Mouse (Mus musculus) adrenal gland, adult 2 months (tissue): ENCODE results near the gene Ehmt1. TPM values are rescaled to one million over a fixed set of nuclear protein-coding genes. Genes with fewer than 3 reads are reported as not detected.

Experiments
- DNase-seq: peaks from one replicate; pipeline ENCODE4 v3.0.0; 2021
- microRNA-seq, 2 experiments: library from miRNA; unstranded; fragments of <30 nt; microRNA quantifications; one replicate each; pipeline ENCODE4 v1.2.0; 2021
- polyA plus RNA-seq: library from polyadenylated mRNA; depleted of rRNA; stranded (reverse); fragments of >200 nt; gene quantifications from 2 replicates; pipeline ENCODE4 v1.2.3, GENCODE M21; 2012; rRNA removed
- total RNA-seq, 2 experiments: library from RNA; stranded (reverse); gene quantifications; 2 replicates each; pipeline ENCODE4 v1.2.3; 2021

The Ehmt1 gene
- total and polyA plus RNA-seq, 3 experiments: 33.5 to 59.6 (median 43.4) TPM

GRCm38 (mm10) chr2:24805621-24806020 lies 113.8 kb downstream of the Ehmt1 start:
- DNase-seq: no peak

GRCm38 (mm10) chr2:24796833-24797457 lies 122.5 kb downstream of the Ehmt1 start:
- DNase-seq: no peak

DNA sequence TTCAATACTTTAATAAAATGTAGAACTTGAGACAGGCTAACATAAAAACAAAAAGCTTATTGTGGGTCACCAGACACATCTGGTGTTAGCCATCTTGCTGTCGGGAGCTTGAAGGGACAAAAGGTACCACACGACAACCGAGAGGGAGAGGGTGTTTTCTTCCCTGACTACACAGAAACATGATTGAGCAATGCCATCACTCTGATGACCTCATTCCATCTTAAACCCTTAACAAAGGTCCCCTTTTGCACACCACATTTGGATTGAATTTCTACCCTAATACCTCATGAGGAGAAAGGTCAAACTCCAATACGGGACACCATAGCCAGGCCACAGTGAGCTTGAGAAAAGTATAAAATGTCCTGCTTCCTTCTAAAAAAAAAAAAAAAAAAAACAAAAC lies 132.2 kb downstream of the Ehmt1 start:
- no peak for DNase-seq

DNA sequence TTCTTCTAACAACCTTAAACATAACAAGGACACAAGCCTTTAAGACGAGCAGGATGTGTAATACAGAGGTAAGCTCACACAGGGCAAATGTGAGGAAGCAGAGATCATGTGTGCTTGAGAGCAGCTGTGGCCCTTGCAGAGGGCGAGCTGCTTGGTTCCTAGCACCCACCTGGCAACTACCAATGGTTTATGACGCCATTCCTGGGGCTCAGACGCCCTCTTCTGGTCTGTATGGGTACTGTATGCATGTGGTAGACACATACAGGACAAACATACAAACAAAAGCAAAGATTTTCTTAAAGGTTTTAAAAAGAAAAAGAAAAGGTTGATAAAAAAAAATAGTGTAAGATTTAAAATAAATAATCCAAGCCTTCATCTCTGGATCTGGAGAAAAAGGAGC lies 138.2 kb downstream of the Ehmt1 start:
- DNase-seq: no peak

DNA sequence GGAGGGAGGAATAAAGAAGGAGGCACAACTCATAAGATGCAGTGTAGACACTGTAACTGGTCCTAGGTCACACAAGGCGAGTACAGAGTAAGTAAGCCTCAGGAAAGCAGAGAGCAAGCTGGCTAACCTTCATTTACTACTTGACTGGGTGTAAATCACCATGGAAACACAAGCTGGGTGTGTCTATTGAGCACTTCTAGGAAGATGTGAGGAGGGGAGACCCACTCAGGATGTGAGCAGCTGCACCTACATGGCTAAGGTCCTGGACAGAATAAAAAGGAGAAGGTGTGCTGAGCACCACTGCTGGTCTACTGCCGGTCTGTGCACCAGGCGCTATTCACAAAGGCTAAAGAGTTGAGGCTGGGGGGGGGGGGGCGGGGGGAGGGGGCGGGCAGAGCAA lies 142.6 kb downstream of the Ehmt1 start:
- DNase-seq: no peak

DNA sequence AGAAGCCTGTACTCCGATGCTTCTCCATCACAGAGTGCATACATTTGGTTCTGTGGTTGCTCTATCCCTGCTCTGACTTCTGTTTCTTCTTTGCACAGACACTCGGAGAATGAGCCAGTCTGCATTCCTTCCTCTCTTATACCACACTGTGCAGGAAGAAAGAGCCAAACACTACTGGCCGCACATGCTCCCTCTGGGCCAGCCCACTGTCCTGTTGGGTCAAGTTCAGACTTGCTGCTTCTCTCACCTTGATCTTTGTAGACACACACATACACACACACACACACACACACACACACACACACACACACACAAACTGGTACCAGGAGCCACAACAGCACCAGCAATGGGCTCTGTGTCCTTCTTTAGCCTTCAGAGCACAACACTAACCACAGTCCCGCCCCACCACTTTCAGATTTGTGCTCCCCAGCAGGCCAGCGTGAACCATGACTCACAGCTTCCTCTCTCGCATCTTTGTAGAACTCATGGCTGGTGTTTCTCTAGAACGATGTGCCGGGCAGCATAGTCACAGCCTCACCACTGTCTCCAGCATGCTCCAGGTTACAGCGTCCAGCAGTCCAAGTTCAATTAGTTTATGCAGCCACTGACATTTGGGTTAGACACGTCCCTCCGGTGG lies 143.3 kb downstream of the Ehmt1 start:
- DNase-seq: no peak

DNA sequence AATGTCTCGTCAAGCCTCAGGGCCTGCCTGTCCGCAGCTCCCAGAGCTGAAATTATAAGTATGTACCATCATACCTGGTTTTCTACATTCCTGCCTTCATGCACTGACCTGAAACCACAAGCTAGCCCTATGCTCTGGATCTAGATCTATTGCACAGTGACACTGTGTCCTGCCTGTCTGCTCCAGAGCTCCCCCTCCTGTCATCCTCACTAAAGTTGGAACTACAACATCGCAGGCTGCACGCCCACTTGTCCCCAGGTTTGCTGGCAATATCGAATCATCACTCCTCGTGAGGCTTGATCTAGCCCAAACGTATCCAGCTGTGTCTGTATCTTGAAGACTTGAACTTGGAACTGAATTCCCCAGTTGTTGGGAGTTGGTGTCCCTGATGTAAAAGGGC lies 144.6 kb downstream of the Ehmt1 start:
- DNase-seq: no peak

DNA sequence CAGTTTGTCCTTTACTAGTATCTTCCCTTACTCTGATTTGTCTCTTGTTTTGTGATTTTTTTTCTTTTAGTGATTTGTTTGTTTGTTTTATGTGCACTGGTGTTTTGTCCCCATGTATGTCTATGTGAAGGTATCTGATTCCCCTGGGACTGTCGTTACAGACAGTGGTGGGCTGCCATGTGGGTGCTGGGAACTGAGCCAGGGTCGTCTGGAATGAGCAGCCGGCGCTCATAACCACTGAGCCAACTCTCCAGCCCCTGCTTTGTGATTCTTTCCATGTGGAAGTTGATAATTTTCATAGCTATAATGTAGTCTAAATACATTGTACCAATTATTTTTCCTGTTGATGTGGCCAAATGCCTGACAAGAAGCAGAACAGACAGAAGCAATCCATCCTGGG lies 148.6 kb downstream of the Ehmt1 start:
- no peak for DNase-seq

GRCm38 (mm10) chr2:24763115-24763557 lies 156.3 kb downstream of the Ehmt1 start, which contains the start of gene Cacna1b:
TSS of gene Cacna1b (minus strand) at chr2:24763152.
- DNase-seq: peak; percentile 67

DNA sequence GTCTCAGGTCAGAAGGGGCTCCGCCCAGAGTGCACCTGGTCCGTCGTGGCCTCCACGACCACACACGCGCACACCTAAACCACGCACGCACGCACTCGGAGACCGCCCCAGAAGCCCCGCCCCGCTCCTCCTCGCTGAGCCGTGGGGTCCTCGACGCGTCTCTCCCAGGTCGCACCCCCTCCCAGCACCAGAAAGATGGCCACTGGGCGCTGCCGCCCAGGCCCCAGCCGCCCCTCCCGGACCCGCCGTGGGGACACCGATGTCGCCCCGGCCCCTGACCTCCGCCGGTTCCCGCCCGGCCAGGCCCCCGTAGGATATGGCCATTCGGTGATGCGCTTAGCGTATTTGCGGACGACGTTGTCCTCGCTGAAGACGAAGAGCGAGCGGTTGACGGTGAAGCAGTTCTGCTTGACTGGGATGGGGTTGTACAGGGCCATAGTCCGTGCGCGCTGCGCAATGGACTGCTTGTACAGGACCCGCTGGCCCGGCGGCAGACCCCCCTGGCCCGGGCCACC lies 156.9 kb downstream of the Ehmt1 start:
- DNase-seq: no peak

- DNase-seq: peak; percentile 53
These were observed 157.4 kb downstream of the Ehmt1 start for GRCm38 (mm10) chr2:24761923-24762445.

DNA sequence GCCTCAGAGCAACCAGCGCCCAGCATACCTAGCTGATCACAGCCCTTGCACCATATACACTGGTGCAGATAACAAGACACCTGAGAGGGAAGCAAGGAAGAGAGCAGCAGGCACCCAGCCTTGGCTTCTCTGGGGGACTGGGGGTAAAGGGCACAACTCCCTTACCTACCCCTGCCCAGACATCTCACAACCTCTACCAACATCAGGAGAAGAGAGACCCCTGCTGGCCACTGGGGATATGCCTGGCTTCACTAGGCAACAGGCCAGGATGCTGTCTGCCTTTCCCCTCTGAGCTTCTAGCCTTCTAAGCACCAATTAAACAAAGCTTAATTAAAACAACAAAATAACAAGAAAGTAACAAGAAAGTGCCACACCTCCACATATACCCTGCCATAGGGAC lies 164.1 kb downstream of the Ehmt1 start:
- DNase-seq: peak; percentile 19

DNA sequence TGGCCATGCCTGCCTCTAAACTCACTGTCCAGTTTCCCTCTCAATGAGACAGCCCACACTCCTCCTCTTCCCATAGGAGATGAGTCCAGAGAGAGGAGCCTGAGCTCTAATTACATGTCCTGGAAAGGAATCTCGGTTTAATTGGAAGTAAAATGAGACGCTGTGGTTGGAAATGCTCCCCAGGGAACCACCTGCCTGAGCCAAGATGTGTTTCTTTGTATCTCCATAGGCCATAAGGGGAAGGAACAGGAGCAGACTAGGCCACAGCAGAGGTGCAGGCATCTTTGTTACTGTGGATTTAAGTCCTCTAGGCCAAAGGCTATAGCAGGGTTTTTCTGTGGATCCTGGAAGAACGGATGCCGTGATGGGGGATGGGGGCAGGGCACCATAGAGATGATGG lies 166.8 kb downstream of the Ehmt1 start:
- no peak for DNase-seq

- no peak for DNase-seq
These were observed 169.4 kb downstream of the Ehmt1 start for GRCm38 (mm10) chr2:24750051-24750450.

GRCm38 (mm10) chr2:24747878-24748277 lies 171.5 kb downstream of the Ehmt1 start:
- DNase-seq: no peak

Small RNAs within 50 kb of the gene (microRNA-seq; reads per million reads assigned to microRNA genes)
- gene Gm22875: 0 reads per million in 2 experiments

Other genes with a start within 250 kb of the Ehmt1 start
- 1 to 10 TPM; 2.0 to 2.5 TPM for gene Cacna1b, start 156.5 kb downstream of the Ehmt1 start, total RNA-seq
- 8.1 and 10.4 TPM in 2 replicates for gene Cacna1b, start 156.5 kb downstream of the Ehmt1 start, polyA plus RNA-seq
- gene Arrdc1, start 15.6 kb upstream of the Ehmt1 start, total RNA-seq: 10 to 100 TPM; 12.8 to 15.9 TPM
- gene Arrdc1, start 15.6 kb upstream of the Ehmt1 start, polyA plus RNA-seq: 49.2 and 50.6 TPM in 2 replicates
- gene Zmynd19, start 30.2 kb upstream of the Ehmt1 start, total RNA-seq: 10 to 100 TPM; 21.8 to 30.2 TPM
- gene Zmynd19, start 30.2 kb upstream of the Ehmt1 start, polyA plus RNA-seq: 3.1 and 3.9 TPM in 2 replicates
- 10 to 100 TPM in 1 of 2 experiments, 1 to 10 TPM in 1; 6.2 to 16.7 TPM for gene Dph7, start 42.8 kb upstream of the Ehmt1 start, total RNA-seq
- 8.5 and 9.7 TPM in 2 replicates for gene Dph7, start 42.8 kb upstream of the Ehmt1 start, polyA plus RNA-seq
- gene Mrpl41, start 55.5 kb upstream of the Ehmt1 start, total RNA-seq: 100 to 1,000 TPM; 108 to 118 TPM
- 34.9 and 39.4 TPM in 2 replicates for gene Mrpl41, start 55.5 kb upstream of the Ehmt1 start, polyA plus RNA-seq
- 10 to 100 TPM; 44.5 to 53.1 TPM for gene Pnpla7, start 56.4 kb upstream of the Ehmt1 start, total RNA-seq
- gene Pnpla7, start 56.4 kb upstream of the Ehmt1 start, polyA plus RNA-seq: 25.4 and 27.2 TPM in 2 replicates
- gene Nsmf, start 134.7 kb upstream of the Ehmt1 start, total RNA-seq: 10 to 100 TPM; 32.8 to 52.9 TPM
- gene Nsmf, start 134.7 kb upstream of the Ehmt1 start, polyA plus RNA-seq: 99.9 and 113 TPM in 2 replicates
- under 1 TPM in 1 of 2 experiments, not detected in 1; 0.40 TPM for gene Entpd8, start 160.7 kb upstream of the Ehmt1 start, total RNA-seq
- gene Entpd8, start 160.7 kb upstream of the Ehmt1 start, polyA plus RNA-seq: 0.08 and 0.11 TPM in 2 replicates
- gene Noxa1, start 175.5 kb upstream of the Ehmt1 start, total RNA-seq: not detected
- not detected in 2 replicates for gene Noxa1, start 175.5 kb upstream of the Ehmt1 start, polyA plus RNA-seq